Mouse (Mus musculus) olfactory bulb, adult 2 months (tissue): ENCODE measurements at regions not wholly inside any gene's neighbourhood (a gene's known extent, or its start where the extent isn't known, plus 50 kb on each side); places are given as distances from the start of the nearest gene placed in this dataset.

Source experiments
- CTCF ChIP-seq: fragments of 200-500 bp; IDR thresholded peaks from 2 replicates; pipeline ENCODE4 v1.5.1; 2012; ENCODE audit warnings: low read depth, mild to moderate bottlenecking, low read length, moderate library complexity; ENCODE audit not compliant: insufficient read depth
- POLR2A ChIP-seq: fragments of 200-500 bp; IDR thresholded peaks from 2 replicates; pipeline ENCODE4 v1.6.1; 2012; ENCODE audit warnings: mild to moderate bottlenecking, low read depth, low read length, moderate library complexity; ENCODE audit not compliant: insufficient read depth

DNA sequence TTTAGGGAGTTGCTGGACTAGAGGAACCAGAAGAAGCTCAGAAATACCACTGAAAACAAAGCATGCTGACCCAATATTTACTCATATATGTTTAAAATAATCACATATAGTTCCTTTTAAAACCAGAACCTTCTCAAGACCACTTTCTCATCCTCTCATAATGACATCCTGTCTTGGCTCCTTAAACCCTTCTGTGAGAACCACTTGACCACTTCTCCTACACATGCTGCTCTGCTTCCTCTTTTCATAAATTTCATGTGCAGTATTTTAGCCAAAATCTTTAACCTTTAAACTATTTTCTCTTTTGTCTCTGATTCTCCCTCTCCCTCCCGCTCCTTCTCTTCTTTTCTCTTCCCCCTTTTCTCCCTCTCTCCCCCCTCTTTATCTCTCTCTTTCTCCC lies 654.6 kb upstream of the Fam92a start:
- TF ChIP-seq CTCF: no peak
- no peak for TF ChIP-seq POLR2A
